Mouse (Mus musculus): ENCODE measurements around the gene Pla2g12b. TPM values are rescaled to one million over a fixed set of nuclear protein-coding genes. Genes with fewer than 3 reads are reported as not detected.

The Pla2g12b gene
- total and polyA plus RNA-seq, 3 experiments, result not detected

DNA sequence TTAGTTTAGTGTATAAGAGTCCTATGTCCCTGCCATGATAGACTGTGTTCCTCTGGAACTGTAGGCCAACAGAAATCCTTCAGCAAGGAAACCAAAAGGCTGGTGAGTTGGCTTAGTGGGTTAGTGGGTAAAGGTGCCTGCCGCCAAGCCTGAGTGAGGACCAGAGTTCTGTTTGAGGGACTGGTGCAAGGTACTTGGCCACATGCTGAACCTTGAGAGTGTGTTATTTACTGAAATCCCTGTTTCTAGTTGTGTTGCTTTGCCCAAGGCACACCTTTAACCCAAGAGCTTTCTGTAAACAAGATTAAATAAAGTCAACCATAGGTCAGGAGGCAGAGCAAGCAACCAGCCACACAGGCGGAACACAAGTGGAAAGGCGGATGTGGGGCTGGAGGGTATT lies 62.1 kb downstream of the Pla2g12b start:
- H3K4me1 ChIP-seq (ENCODE audit: insufficient read depth, low read depth, low read length), result no peaks in the 10 kb centered on the region
- no peak for TF ChIP-seq TAL1 (conservative IDR thresholded peaks at IDR 0.05; ENCODE audit: low read depth, low read length)
- no peak for DNase-seq (ENCODE audit: low spot score)
- H3K9me3 ChIP-seq (replicated peaks), result no peaks in the 10 kb centered on the region
- ATAC-seq (ENCODE audit: extremely low read depth, insufficient number of reproducible peaks, low FRiP score, poor library complexity, severe bottlenecking), result no peak
- peaks cover 30% of the 10 kb centered on the region for H3K36me3 ChIP-seq (replicated peaks)
- no peaks in the 10 kb centered on the region for H3K27me3 ChIP-seq (ENCODE audit: insufficient read depth, low read length)
- H3K4me3 ChIP-seq (ENCODE audit: low read depth, low read length), result no peak overlapping the region

DNA sequence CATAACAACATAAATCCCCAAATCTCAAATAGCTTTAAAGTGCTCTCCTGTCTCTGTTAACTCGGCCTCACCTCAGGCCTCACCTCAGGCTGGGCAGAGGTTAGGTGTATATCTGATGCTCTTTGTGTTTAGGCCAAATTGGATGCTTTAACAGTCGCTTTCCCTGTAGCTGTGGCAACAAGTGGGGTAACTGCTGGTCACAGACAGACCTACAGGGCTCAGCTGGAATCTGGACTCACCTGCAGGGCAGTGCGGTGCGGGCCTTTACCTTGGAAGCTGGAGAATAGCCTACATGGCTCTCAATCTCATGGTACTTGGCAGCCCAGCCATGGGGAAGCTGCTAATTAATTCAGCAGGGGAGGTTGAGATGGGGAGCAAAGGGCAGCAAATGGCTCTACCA lies 63.2 kb downstream of the Pla2g12b start:
- TF ChIP-seq CTCF (IDR thresholded peaks at IDR 0.05; ENCODE audit: low read depth, low read length) (no peak), TAL1 (conservative IDR thresholded peaks at IDR 0.05; ENCODE audit: low read depth, low read length) (no peak), GATA1 (IDR thresholded peaks at IDR 0.05; ENCODE audit: borderline replicate concordance, low read length) (no peak), GATA2 (IDR thresholded peaks at IDR 0.05; ENCODE audit: borderline replicate concordance, low read depth, low read length) (no peak), POLR2AphosphoS5 (IDR thresholded peaks at IDR 0.05; ENCODE audit: insufficient replicate concordance, low read depth, low read length) (no peak)
- Histone ChIP-seq H3K36me3 (replicated peaks) (peaks cover 28% of the 10 kb centered on the region), H3K4me3 (ENCODE audit: low read depth, low read length) (no peak overlapping the region), H3K27me3 (ENCODE audit: insufficient read depth, low read length) (no peaks in the 10 kb centered on the region), H3K9me3 (replicated peaks) (no peaks in the 10 kb centered on the region), H3K4me1 (ENCODE audit: insufficient read depth, low read depth, low read length) (no peaks in the 10 kb centered on the region)
- DNase-seq (ENCODE audit: low spot score), result no peak
- ATAC-seq (ENCODE audit: extremely low read depth, insufficient number of reproducible peaks, low FRiP score, poor library complexity, severe bottlenecking), result no peak

DNA sequence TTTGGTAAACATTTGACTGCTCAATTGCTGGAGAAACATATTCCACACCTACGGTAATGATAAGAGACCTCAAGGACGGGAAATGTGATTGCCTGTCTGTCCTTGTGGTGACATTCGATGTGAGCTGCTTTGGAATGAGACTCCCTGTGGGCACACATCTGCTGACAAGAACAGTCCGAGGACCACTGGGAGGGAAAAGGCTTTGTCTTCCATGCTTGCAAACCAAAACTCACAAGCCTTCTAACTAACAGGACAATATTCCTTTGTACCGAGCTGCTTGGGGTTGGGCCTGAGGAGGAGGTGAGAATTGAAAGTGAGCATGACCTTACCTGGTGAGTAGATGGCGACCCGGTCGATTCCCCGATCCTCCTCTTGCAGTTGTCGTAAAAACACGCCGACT lies 63.8 kb downstream of the Pla2g12b start:
- Histone ChIP-seq H3K9me3 (replicated peaks) (no peaks in the 10 kb centered on the region), H3K36me3 (replicated peaks) (peaks cover 24% of the 10 kb centered on the region), H3K4me1 (ENCODE audit: insufficient read depth, low read depth, low read length) (no peaks in the 10 kb centered on the region), H3K27me3 (ENCODE audit: insufficient read depth, low read length) (no peaks in the 10 kb centered on the region), H3K4me3 (ENCODE audit: low read depth, low read length) (no peak overlapping the region)
- ATAC-seq (ENCODE audit: extremely low read depth, insufficient number of reproducible peaks, low FRiP score, poor library complexity, severe bottlenecking), result no peak
- TF ChIP-seq GATA1 (IDR thresholded peaks at IDR 0.05; ENCODE audit: borderline replicate concordance, low read length) (no peak), TAL1 (conservative IDR thresholded peaks at IDR 0.05; ENCODE audit: low read depth, low read length) (no peak), CTCF (IDR thresholded peaks at IDR 0.05; ENCODE audit: low read depth, low read length) (no peak), GATA2 (IDR thresholded peaks at IDR 0.05; ENCODE audit: borderline replicate concordance, low read depth, low read length) (no peak), POLR2AphosphoS5 (IDR thresholded peaks at IDR 0.05; ENCODE audit: insufficient replicate concordance, low read depth, low read length) (no peak)
- DNase-seq (ENCODE audit: low spot score), result no peak

DNA sequence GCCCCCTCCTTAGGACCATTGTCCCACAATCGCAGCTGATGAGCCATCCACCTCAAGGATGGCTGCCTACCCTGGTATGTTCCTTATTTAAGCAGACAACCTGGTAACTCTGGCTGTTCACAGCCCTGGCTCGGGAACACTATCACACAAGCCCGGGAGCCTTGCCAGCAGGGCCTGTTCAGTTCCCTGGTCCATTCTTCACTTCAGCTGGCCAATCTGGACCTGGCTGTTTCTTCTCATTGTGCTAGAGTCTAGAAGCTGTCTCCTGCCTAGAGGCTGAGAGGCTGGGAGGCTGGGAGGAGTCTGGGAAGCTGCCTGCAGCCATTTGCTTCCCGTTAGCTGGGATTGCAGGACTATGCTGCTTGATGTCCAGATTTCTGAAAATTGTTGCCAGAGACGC lies 67.0 kb downstream of the Pla2g12b start:
- ATAC-seq (ENCODE audit: extremely low read depth, insufficient number of reproducible peaks, low FRiP score, poor library complexity, severe bottlenecking) (no peak), DNase-seq (ENCODE audit: low spot score) (no peak)
- Histone ChIP-seq H3K4me3 (ENCODE audit: low read depth, low read length) (no peak overlapping the region), H3K27me3 (ENCODE audit: insufficient read depth, low read length) (no peaks in the 10 kb centered on the region), H3K4me1 (ENCODE audit: insufficient read depth, low read depth, low read length) (no peaks in the 10 kb centered on the region), H3K9me3 (replicated peaks) (no peaks in the 10 kb centered on the region), H3K36me3 (replicated peaks) (peaks cover 18% of the 10 kb centered on the region)
- TF ChIP-seq GATA1 (IDR thresholded peaks at IDR 0.05; ENCODE audit: borderline replicate concordance, low read length), result no peak
- TF ChIP-seq CTCF (IDR thresholded peaks at IDR 0.05; ENCODE audit: low read depth, low read length), result no peak
- TF ChIP-seq TAL1 (conservative IDR thresholded peaks at IDR 0.05; ENCODE audit: low read depth, low read length), result no peak

Other genes starting within 250 kb of the Pla2g12b start
- gene Sept10, start 181.8 kb upstream of the Pla2g12b start, total RNA-seq (2014; fragmentation: Nextera tagmentation), result 9.5 and 13.9 TPM in 2 replicates
- 11.8 and 14.4 TPM in 2 replicates for gene Sept10, start 181.8 kb upstream of the Pla2g12b start, total RNA-seq (2017)
- gene Sept10, start 181.8 kb upstream of the Pla2g12b start, polyA plus RNA-seq (2012), result 0.75 and 1.1 TPM in 2 replicates
- gene Sowahc, start 181.7 kb upstream of the Pla2g12b start, total RNA-seq (2014; fragmentation: Nextera tagmentation), result 1.5 and 1.8 TPM in 2 replicates
- 1.7 and 2.1 TPM in 2 replicates for gene Sowahc, start 181.7 kb upstream of the Pla2g12b start, total RNA-seq (2017)
- gene Sowahc, start 181.7 kb upstream of the Pla2g12b start, polyA plus RNA-seq (2012), result 0.24 and 0.36 TPM in 2 replicates
- 20.6 and 34.2 TPM in 2 replicates for gene P4ha1, start 80.4 kb upstream of the Pla2g12b start, total RNA-seq (2014; fragmentation: Nextera tagmentation)
- gene P4ha1, start 80.4 kb upstream of the Pla2g12b start, total RNA-seq (2017), result 29.7 and 34.2 TPM in 2 replicates
- 1.6 and 2.3 TPM in 2 replicates for gene P4ha1, start 80.4 kb upstream of the Pla2g12b start, polyA plus RNA-seq (2012)
- gene Gm10273, start 8.0 kb upstream of the Pla2g12b start, total RNA-seq (2014; fragmentation: Nextera tagmentation), result 16.9 and 29.9 TPM in 2 replicates
- 91.5 and 111 TPM in 2 replicates for gene Gm10273, start 8.0 kb upstream of the Pla2g12b start, total RNA-seq (2017)
- gene Gm10273, start 8.0 kb upstream of the Pla2g12b start, polyA plus RNA-seq (2012), result 0.47 and 0.54 TPM in 2 replicates
- gene Oit3, start 38.1 kb downstream of the Pla2g12b start, total RNA-seq (2014; fragmentation: Nextera tagmentation), result not detected in 2 replicates
- gene Oit3, start 38.1 kb downstream of the Pla2g12b start, total RNA-seq (2017), result 0.35 and 0.44 TPM in 2 replicates
- not detected in 2 replicates for gene Oit3, start 38.1 kb downstream of the Pla2g12b start, polyA plus RNA-seq (2012)
- not detected in 2 replicates for gene Gm10322, start 212.4 kb downstream of the Pla2g12b start, total RNA-seq (2014; fragmentation: Nextera tagmentation)
- not detected in 2 replicates for gene Gm10322, start 212.4 kb downstream of the Pla2g12b start, total RNA-seq (2017)
- gene Gm10322, start 212.4 kb downstream of the Pla2g12b start, polyA plus RNA-seq (2012), result not detected in 2 replicates
- gene Mcu, start 213.0 kb downstream of the Pla2g12b start, total RNA-seq (2014; fragmentation: Nextera tagmentation), result 18.6 and 22.5 TPM in 2 replicates
- 21.5 and 25.6 TPM in 2 replicates for gene Mcu, start 213.0 kb downstream of the Pla2g12b start, total RNA-seq (2017)
- 4.8 and 5.1 TPM in 2 replicates for gene Mcu, start 213.0 kb downstream of the Pla2g12b start, polyA plus RNA-seq (2012)

Data from G1E (cell line).